Mouse (Mus musculus): ENCODE measurements around the gene Pck2. TPM values are rescaled to one million over a fixed set of nuclear protein-coding genes. Genes with fewer than 3 reads are reported as not detected.

Gene Pck2
- polyA plus RNA-seq (2015; fragmentation: Nextera tagmentation; extraction: Ambion mirVana): 25.4 and 28.0 TPM in 2 replicates

DNA sequence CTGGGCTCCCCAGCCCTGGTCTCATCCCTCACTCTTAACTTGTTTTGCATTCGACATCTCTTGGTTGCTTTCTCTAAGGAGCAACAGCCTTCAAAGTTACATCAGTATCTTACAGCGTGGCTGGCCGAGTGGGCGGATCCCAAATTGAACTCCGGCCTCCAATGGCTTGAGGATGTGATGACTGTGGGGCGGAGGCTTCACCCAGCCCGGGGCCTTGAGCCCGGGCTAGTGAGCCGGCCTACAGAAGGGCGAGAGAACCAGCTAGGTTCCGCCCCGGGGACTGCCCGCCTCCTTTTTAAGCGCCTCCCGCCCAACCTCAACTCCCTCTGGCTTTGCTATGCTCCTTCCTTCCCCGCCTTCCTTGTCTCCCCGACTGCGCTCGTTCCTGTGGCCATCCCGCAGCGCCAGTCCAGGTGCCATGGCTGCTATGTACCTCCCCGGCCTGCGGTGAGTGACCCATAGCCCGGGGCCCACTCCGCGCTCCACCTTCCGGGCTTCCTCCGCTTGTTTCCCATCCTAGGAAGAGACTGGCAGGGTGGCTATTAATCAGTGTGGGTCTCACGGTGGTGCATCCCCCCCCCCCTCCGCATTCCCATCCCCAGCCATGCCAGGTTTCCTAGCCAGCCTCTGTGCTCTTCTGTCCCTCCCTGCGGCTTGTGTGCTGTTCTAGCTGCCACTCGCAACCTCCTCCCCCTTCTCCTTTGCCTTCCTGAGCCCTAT lies at the start of gene Pck2:
TSS of gene Pck2 (plus strand) at position 200 of the 720 bp plus-strand sequence.
- 1% methylated on average over 32 of the region's 32 CpGs for WGBS
- peak within 1 kb of the TSS; percentile 52 for H3K4me3 ChIP-seq

DNA sequence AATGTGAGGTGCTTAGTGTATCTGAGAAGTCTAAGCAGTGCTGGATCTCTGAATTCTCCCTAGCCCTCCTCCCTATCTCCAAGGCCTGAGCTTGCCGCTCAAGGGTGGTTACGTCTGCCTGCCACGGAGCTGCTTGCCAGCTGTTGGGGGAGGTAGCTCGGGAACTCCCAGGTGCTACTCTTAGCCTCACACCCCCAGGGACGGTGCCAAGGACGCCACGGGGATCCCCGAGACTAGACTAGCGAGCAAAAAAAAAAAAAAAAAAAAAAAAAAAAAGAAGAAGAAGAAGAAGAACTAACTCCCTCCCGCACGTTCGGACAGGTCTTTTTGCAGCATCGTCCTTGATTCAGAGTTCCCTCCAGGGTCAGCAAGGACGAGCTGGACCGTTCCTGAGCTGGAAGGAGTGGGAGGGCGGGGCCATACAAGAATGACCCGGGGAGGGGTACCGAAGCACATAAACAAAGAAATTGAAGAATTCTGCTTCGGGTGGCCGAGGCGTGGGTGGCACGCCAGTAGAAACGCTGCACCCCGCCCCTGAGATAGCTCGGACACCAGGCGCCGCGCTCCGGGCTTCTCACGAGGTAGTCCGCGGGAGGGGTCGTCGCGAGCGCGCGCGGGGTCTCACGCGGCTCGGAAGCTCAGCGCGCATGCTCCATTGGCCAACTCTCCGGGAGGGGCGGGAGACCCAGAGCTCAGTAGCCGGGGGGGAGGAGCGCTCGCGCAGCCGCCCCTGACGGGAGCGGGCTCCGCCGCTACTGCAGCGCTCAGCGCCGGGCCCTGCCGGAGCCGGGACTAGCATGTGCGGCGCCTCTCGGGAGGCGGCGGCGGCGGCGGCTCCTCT lies 49.5 kb upstream of the Pck2 start, which contains the start of gene Carmil3:
TSS of gene Carmil3 (plus strand) at position 291 of the 841 bp plus-strand sequence.
- H3K4me2 ChIP-seq: peak within 1 kb of the TSS; percentile 68
- no peaks in the 10 kb centered on the region for H3K27me3 ChIP-seq (replicated peaks)
- under 1% methylated on average over 66 of the region's 68 CpGs for WGBS
- H3K36me3 ChIP-seq (replicated peaks): peaks cover 6% of the 10 kb centered on the region; the same call in 1 of the 2 replicates
- peak within 1 kb of the TSS; percentile 97 for H3K27ac ChIP-seq
- peaks cover 20% of the 10 kb centered on the region for H3K4me1 ChIP-seq
- no peaks in the 10 kb centered on the region for H3K9me3 ChIP-seq
- peak; percentile 92 for ATAC-seq (replicated peaks)
- peak within 1 kb of the TSS; percentile 91 for H3K4me3 ChIP-seq
- peak within 1 kb of the TSS; percentile 92 for H3K9ac ChIP-seq

More for the DNA sequence above, at the start of gene Pck2:
- peak; percentile 89 for ATAC-seq (replicated peaks)
- Histone ChIP-seq H3K4me1 (peaks cover 20% of the 10 kb centered on the region), H3K36me3 (replicated peaks) (no peaks in the 10 kb centered on the region; the same call in 1 of the 2 replicates), H3K9ac (peak within 1 kb of the TSS; percentile 79), H3K27ac (peak within 1 kb of the TSS; percentile 89), H3K27me3 (replicated peaks) (no peaks in the 10 kb centered on the region), H3K9me3 (no peaks in the 10 kb centered on the region), H3K4me2 (peak within 1 kb of the TSS; percentile 92)

DNA sequence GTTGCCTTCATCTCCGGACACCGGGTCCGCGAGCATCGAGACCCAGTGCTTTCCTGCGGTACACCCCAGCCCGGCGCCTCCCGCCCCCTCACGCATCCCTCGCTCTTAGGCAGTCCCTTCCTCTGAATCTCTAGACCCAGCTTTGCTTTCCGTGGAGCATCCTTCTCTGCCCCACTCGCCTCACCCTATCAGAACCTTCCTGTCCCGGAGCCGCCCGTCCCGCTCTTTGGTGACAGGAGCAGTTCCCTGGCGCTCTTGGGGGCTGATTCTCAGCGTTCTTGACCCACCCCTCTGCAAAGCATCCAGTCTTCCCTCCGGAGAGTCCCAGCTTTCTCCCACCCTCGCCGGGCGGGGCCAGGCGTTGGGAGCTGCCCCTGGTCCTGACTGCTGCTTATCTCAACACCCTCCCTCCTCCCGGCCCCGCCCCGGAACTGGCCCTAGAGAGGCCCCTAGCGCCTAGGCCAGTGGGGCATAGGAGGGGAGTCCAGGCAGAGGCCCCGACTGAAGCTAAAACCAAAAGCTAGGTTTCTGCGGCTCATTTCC lies 48.7 kb upstream of the Pck2 start:
- WGBS: under 1% methylated on average over 30 of the region's 30 CpGs
- Histone ChIP-seq H3K36me3 (replicated peaks) (peaks cover 6% of the 10 kb centered on the region; the same call in 1 of the 2 replicates), H3K27me3 (replicated peaks) (no peaks in the 10 kb centered on the region), H3K4me2 (peak overlapping the region; percentile 68), H3K4me1 (peaks cover 20% of the 10 kb centered on the region), H3K9me3 (no peaks in the 10 kb centered on the region), H3K4me3 (peak overlapping the region; percentile 91), H3K9ac (peak overlapping the region; percentile 92), H3K27ac (peak overlapping the region; percentile 97)
- ATAC-seq (replicated peaks): peak; percentile 73

DNA sequence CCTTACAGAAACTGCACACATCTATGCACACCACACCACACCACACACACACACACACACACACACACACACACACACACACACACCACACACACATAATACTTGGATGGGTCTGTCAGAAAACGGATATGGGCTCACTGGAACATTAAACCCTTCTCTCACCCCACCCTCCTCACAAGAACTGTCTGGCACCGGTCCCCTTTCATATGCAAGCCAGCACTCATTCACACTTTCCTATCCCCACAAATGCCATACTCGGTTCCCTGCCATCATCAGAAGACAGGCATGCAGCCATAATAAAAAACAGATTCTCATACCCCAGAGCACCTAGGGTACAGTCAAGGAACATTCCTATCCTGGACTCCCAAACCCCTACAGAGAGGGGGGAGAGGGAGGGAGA lies 48.0 kb upstream of the Pck2 start:
- 45% methylated on average over 3 of the region's 3 CpGs for WGBS
- H3K9me3 ChIP-seq: no peaks in the 10 kb centered on the region
- H3K27me3 ChIP-seq (replicated peaks): no peaks in the 10 kb centered on the region
- no peak for ATAC-seq (replicated peaks)
- H3K36me3 ChIP-seq (replicated peaks): peaks cover 6% of the 10 kb centered on the region; the same call in 1 of the 2 replicates
- H3K4me1 ChIP-seq: peaks cover 20% of the 10 kb centered on the region
- H3K27ac ChIP-seq: no peak overlapping the region
- peak overlapping the region; percentile 68 for H3K4me2 ChIP-seq
- H3K9ac ChIP-seq: no peak overlapping the region
- H3K4me3 ChIP-seq: peak overlapping the region; percentile 91

DNA sequence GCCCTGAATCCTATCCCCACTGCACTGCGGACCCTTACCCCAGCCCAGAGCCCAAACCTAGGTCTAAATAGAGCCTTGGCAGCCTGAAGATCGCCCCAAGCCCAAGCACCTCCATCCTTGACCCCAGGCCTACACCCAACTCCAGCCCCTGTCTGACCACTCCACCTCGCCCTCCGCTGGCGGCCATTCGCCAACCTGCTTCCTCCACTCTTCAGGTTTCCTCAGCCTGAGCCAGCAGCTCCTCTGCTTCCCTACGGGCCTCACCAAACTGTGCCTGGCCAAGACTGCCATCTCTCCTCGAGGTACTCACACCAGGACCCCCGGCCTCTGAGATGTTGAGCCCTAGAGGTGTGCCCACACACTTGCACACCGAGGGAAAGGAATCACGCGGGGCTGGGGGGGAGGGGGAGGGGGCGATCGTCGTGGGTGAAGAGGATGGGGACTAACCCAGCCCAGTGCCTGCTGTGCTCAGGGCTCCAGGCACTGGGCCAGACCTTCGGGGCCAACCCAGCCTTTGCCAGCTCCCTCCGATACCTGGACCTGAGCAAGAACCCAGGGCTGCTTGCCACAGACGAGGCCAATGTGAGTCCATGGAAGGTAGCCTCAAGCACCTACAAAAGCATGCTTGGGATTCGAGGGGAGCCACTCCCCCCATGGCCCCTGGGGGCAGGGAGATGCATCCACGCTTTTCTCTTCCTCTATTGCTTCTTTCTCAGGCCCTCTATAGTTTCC lies 44.4 kb upstream of the Pck2 start:
- WGBS: 79% methylated on average over 17 of the region's 20 CpGs
- Histone ChIP-seq H3K4me2 (no peak overlapping the region), H3K9me3 (no peaks in the 10 kb centered on the region), H3K27ac (no peak overlapping the region), H3K4me1 (peaks cover 21% of the 10 kb centered on the region), H3K27me3 (replicated peaks) (no peaks in the 10 kb centered on the region), H3K9ac (no peak overlapping the region), H3K36me3 (replicated peaks) (peaks cover 27% of the 10 kb centered on the region), H3K4me3 (no peak overlapping the region)
- no peak for ATAC-seq (replicated peaks)

DNA sequence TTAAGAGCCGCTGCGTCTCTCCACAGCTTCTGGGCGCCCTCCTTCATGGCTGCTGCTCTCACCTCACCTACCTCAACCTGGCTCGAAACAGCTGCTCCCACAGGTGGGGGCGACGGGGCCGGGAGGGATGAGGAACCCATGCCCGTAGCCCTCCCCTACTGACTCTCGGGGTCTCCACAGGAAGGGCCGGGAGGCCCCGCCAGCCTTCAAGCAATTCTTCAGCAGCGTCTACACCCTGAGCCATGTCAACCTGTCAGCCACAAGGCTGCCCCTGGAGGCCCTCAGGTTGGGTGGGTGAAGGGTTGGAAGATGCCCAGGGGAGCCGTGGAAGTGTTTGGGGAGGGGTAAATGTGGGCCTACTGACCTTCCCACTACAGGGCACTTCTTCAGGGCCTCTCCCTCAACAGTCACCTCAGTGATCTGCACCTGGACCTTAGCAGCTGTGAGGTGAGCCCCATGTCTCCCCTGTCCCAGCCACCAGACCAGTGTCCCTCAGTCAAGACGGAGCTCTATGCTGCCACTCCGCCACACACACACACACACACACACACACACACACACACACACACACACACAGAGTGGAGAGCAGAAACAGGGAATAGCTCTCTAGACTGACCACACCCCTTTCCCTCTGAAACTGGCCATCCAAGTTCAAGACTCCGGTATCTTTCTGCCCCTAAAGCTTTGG lies 43.2 kb upstream of the Pck2 start:
- peak; percentile 35 for ATAC-seq (replicated peaks)
- Histone ChIP-seq H3K9me3 (no peaks in the 10 kb centered on the region), H3K27ac (no peak overlapping the region), H3K4me1 (peaks cover 16% of the 10 kb centered on the region), H3K36me3 (replicated peaks) (peaks cover 33% of the 10 kb centered on the region), H3K4me2 (no peak overlapping the region), H3K4me3 (no peak overlapping the region), H3K27me3 (replicated peaks) (no peaks in the 10 kb centered on the region), H3K9ac (no peak overlapping the region)
- WGBS: 79% methylated on average over 16 of the region's 16 CpGs

DNA sequence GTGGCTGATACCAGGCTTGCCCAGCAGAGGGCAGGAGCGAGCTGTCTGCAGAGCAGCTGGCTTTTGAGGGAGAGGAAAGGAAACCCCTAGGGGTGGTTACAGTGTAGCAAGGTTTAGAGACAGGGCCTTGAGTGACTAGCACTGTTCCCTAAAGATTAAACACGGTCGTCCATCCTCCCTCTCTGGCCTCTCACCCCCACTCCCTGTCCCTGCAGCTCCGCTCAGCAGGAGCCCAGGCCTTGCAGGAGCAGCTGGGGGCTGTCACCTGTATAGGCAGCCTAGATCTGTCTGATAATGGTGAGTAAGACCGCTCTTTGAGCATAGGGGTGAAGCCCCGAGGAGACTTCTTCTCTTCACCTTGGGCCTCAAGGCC lies 42.6 kb upstream of the Pck2 start:
- WGBS: 26% methylated on average over 6 of the region's 6 CpGs
- Histone ChIP-seq H3K27ac (no peak overlapping the region), H3K9me3 (no peaks in the 10 kb centered on the region), H3K36me3 (replicated peaks) (peaks cover 39% of the 10 kb centered on the region), H3K4me1 (peaks cover 11% of the 10 kb centered on the region), H3K4me2 (no peak overlapping the region), H3K27me3 (replicated peaks) (no peaks in the 10 kb centered on the region), H3K9ac (no peak overlapping the region), H3K4me3 (no peak overlapping the region)
- peak; percentile 43 for ATAC-seq (replicated peaks)

DNA sequence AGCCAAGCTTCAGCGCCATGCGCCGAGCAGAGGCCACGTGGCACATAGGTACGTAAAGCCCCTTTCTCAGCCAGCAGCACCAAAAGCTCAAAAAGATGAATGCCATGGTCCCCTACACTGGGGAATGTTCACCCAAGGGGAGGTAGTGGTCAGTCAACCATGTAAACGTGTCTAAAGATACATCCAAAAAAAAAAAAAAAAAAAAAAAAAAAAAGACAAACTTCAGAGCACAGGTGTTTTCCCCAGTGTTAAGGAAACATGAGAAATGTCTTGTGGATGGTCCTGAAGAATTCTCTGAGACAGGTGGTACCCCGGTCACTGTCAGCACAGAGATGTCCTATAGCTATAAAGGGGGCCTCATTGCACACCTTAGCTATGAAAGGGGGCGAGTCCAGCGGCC lies 34.5 kb upstream of the Pck2 start:
- Histone ChIP-seq H3K4me2 (no peak overlapping the region), H3K4me3 (no peak overlapping the region), H3K27me3 (replicated peaks) (no peaks in the 10 kb centered on the region), H3K4me1 (peaks cover 4% of the 10 kb centered on the region; the same call in 1 of the 2 replicates), H3K9ac (no peak overlapping the region), H3K9me3 (no peaks in the 10 kb centered on the region), H3K36me3 (replicated peaks) (peaks cover 14% of the 10 kb centered on the region; the same call in 1 of the 2 replicates), H3K27ac (no peak overlapping the region)
- no peak for ATAC-seq (replicated peaks)
- WGBS: 88% methylated on average over 9 of the region's 9 CpGs

DNA sequence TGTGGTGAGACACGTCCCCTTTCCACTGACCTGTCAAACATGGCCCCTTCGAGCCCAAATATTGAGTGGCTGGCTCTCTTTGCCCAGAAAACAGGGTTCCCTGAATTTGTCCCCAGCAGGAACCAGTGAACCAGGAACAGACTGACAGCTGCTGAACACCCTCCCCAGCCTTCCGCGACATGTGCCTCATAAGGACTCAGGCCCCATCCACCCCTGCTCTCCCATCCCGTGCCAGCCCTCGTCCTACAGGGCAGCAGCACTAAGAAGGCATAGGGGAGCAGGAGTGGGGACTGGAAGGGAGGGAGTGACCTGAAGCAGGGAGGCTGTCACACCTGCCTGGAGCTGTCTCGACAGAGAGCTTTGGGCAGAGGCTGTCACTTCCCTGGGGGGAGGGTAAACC lies 32.3 kb upstream of the Pck2 start:
- no peak overlapping the region for H3K4me3 ChIP-seq
- no peak overlapping the region for H3K9ac ChIP-seq
- ATAC-seq (replicated peaks): no peak
- no peak overlapping the region for H3K27ac ChIP-seq
- H3K4me1 ChIP-seq: peaks cover 12% of the 10 kb centered on the region; the same call in 1 of the 2 replicates
- H3K9me3 ChIP-seq: no peaks in the 10 kb centered on the region
- H3K36me3 ChIP-seq (replicated peaks): no peaks in the 10 kb centered on the region
- H3K4me2 ChIP-seq: no peak overlapping the region
- WGBS: 51% methylated on average over 7 of the region's 7 CpGs
- no peaks in the 10 kb centered on the region for H3K27me3 ChIP-seq (replicated peaks)

DNA sequence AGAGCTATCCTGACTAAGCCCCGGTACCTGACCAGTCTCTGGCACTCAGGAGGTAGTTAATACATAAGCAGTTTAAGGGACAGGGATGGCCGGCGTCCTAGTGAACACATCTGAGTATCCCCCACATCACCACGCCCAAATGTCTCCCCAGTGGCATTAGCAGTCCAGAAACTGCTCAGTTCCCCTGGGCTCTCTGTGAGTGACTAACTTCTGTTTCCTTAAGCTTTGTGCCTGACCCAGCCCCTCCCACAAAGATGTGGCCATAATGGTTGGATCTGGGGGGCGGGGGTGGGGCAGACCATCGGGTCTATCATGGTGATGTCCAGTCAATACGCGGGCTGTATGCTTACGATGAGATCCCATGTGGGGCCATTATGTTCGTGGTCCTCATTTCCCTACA lies 30.5 kb upstream of the Pck2 start:
- Histone ChIP-seq H3K4me1 (peaks cover 12% of the 10 kb centered on the region; the same call in 1 of the 2 replicates), H3K27ac (no peak overlapping the region), H3K36me3 (replicated peaks) (no peaks in the 10 kb centered on the region), H3K4me3 (no peak overlapping the region), H3K27me3 (replicated peaks) (no peaks in the 10 kb centered on the region), H3K4me2 (no peak overlapping the region), H3K9ac (no peak overlapping the region), H3K9me3 (no peaks in the 10 kb centered on the region)
- no peak for ATAC-seq (replicated peaks)
- WGBS: 80% methylated on average over 10 of the region's 10 CpGs

DNA sequence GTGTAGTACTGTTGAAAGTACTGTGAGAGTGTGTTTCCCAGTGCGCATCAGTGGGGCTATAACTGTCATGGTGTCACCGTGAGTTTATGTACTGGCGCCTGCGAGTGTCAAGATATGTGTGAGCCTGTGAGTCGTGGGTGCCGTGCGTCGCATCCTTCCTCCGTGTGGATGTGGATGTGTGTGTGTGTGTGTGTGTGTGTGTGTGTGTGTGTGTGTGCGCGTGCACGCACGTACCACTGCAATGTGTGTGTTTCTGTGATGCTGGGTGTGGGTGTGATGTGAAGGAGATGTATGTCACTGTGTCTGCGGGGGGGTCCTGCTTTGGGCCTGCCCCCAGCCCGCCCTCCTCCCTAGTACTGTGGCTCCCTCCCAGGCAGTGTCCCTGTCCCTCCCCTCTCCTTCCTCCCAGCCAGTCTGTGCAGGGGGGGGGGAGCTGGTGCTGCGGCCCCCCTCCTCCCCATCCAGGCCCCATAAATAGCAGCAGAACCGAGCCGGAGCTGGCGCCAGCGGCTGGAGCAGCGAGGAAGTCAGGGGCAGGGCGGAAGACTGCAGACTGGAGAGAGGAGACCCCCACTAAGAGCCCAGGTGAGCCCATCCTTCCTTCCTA lies 29.8 kb upstream of the Pck2 start, which contains the start of gene Cpne6:
TSS of gene Cpne6 (plus strand) at position 321 of the 607 bp plus-strand sequence.
- H3K4me1 ChIP-seq: peaks cover 12% of the 10 kb centered on the region; the same call in 1 of the 2 replicates
- H3K36me3 ChIP-seq (replicated peaks): no peaks in the 10 kb centered on the region
- no peak within 1 kb of the TSS for H3K27ac ChIP-seq
- peak; percentile 28; the same call in 1 of the 2 replicates for ATAC-seq (replicated peaks)
- H3K9ac ChIP-seq: no peak within 1 kb of the TSS
- no peak within 1 kb of the TSS for H3K4me3 ChIP-seq
- no peaks in the 10 kb centered on the region for H3K9me3 ChIP-seq
- H3K27me3 ChIP-seq (replicated peaks): no peaks in the 10 kb centered on the region
- WGBS: 72% methylated on average over 21 of the region's 22 CpGs
- H3K4me2 ChIP-seq: no peak within 1 kb of the TSS
